Mouse (Mus musculus): ENCODE results near the gene Flt3.
A peak's percentile ranks its signal among the peaks of the same experiment; 100 is the strongest.

Gene Flt3

DNA sequence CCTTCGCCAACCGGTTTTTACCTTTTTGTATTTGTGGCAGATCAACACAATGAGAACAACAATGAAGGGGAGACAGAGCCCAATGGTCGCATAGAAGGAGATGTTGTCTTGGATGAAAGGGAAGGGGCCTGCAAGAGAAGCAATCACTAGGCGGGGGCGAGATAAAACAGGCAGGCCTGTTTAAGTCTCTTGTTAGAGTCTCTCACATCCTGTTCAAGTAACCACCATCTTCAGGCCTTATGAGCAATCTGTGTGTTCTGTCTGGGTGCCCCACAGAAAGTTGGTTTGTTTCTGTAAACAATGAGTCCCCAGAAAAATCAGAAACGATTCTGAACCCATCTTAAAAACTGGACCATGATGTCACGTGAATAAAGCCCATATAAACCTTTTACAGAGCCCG is 45.3 kb downstream of the Flt3 start:
- DNase-seq (ENCODE audit: low read depth, low spot score): no peak

GRCm38 (mm10) chr5:147354161-147354780 is 46.0 kb downstream of the Flt3 start:
- peak; percentile 68 for DNase-seq (ENCODE audit: low read depth, low spot score)

GRCm38 (mm10) chr5:147351931-147352330 is 48.4 kb downstream of the Flt3 start:
- no peak for DNase-seq (ENCODE audit: low read depth, low spot score)

DNA sequence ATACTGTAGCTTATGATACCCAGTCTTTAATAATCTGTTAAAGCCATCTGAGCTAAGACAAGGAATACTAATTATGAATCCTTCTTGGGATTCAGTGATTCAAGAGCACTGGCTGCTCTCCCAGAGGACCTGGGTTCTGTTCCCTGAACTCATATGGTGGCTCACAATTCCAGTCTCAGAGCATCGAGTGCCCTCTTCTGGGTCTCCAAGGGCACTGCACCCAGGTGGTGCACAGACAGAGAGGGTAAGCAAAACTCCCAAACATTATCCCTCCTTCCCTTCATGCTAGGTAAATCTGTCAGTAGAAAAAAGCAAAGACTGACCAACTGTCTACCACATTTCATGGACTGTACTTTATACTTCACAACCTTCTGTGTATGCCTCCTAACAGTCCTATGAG is 54.3 kb downstream of the Flt3 start:
- no peak for DNase-seq (ENCODE audit: low read depth, low spot score)

DNA sequence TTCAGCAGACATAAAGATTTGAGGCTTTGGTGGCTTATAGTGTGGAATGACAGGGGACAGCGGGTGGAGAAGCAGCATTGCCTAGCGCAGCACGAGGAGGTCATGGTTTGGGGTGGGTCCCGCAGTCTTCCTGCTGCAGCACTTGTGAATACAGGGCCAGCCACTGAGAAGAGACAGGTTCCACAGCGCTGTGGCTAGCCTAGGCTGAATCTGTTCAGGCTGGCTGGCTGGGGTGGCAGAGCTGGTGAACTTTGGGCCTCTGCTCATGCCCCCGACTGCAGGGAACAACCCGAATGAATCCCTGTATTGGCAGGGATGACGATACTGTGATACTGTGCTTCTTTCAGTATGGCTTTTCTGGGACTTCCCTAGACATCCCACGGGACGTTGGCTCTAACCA is 56.4 kb downstream of the Flt3 start:
- no peak for DNase-seq (ENCODE audit: low read depth, low spot score)

DNA sequence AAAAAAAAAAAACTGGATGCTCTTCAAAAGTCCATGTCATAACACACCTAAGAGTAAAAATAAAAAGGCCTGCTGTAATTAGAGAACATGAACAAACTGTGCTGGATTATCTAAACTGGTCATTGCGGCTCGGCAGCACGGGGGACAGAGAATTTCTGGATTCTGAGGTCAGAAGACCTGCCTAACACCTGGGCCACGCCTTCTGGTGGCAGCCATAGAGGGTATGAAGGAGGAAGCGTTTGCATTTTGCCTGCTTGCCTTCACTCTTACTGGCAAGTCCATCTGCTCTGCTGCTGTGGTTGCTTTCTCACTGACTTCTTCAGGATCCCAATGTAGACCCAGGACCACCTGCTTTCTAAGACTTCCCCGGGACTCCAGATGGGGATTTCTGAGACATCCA is 57.4 kb downstream of the Flt3 start:
- DNase-seq (ENCODE audit: low read depth, low spot score): no peak

- DNase-seq (ENCODE audit: low read depth, low spot score): no peak
Observed at GRCm38 (mm10) chr5:147340741-147341414, 59.4 kb downstream of the Flt3 start.

GRCm38 (mm10) chr5:147339560-147339959 is 60.7 kb downstream of the Flt3 start:
- DNase-seq (ENCODE audit: low read depth, low spot score): no peak

GRCm38 (mm10) chr5:147338967-147339366 is 61.3 kb downstream of the Flt3 start:
- DNase-seq (ENCODE audit: low read depth, low spot score): no peak

GRCm38 (mm10) chr5:147332711-147333110 is 67.6 kb downstream of the Flt3 start:
- no peak for DNase-seq (ENCODE audit: low read depth, low spot score)

DNA sequence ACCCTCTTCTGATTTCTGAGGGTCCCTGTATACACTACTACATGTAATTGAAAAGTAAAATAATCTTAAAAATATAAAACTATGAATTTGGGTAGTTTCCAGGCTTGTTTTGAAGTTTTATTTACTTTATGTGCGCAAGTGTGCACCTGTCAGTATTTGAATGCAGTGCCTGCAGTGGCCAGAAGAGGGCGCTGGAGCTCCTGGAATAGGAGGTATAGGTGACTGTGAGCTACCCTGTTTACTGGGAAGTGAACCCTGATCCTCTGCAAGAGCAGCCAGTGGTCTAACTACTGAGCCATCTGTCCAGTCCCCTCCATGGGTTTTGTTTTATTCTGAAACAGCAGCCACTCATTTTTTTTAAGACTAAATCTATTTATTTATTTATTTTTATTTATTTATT is 68.7 kb downstream of the Flt3 start:
- DNase-seq (ENCODE audit: low read depth, low spot score): peak; percentile 10

GRCm38 (mm10) chr5:147329946-147330345 is 70.3 kb downstream of the Flt3 start:
- no peak for DNase-seq (ENCODE audit: low read depth, low spot score)

- DNase-seq (ENCODE audit: low read depth, low spot score): no peak
Observed at GRCm38 (mm10) chr5:147327636-147328035, 72.7 kb downstream of the Flt3 start.

GRCm38 (mm10) chr5:147325931-147326330 is 74.4 kb downstream of the Flt3 start:
- no peak for DNase-seq (ENCODE audit: low read depth, low spot score)

DNA sequence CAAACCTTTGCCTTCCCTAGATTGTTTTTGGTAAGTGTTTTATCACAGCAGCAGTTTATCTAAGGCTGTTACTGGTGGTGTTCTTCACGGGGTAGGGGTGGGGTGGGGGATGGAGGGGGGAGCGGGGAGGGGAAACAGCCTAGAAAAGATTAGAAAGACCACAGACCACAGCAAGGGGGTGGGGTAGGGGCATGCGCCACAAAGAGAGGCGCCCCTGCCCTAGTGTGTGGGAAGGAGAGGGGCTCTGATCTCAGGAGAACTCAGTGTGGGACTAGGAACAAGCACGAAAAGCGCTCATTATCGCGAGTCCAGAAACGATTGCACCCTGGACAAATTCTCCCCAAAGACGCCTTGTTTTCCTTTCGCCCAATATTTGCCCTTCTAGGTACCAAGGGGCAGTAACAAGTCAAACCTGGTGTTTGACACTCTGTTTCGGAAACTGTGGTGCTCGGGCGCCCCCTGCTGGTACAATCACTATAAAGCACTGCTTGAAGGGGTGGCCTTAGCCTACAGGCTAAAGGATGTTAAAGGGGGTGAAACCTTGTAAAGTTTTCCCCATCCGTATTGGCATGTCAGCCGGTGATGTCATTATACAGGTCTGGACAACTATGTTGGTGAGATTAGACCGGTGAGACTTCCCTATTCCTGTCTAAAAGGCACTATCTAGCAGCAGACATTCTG is 76.9 kb downstream of the Flt3 start:
- DNase-seq (ENCODE audit: low read depth, low spot score): no peak

- no peak for DNase-seq (ENCODE audit: low read depth, low spot score)
Observed at GRCm38 (mm10) chr5:147322183-147322582, 78.1 kb downstream of the Flt3 start, which contains the start of gene Urad. Gene Urad (minus strand): TSS chr5:147322440.

- DNase-seq (ENCODE audit: low read depth, low spot score): peak; percentile 38
Observed at GRCm38 (mm10) chr5:147319653-147320052, 80.6 kb downstream of the Flt3 start.

- DNase-seq (ENCODE audit: low read depth, low spot score): no peak
Observed at GRCm38 (mm10) chr5:147317991-147318390, 82.3 kb downstream of the Flt3 start.

- no peak for DNase-seq (ENCODE audit: low read depth, low spot score)
Observed at GRCm38 (mm10) chr5:147317321-147317720, 83.0 kb downstream of the Flt3 start.

DNA sequence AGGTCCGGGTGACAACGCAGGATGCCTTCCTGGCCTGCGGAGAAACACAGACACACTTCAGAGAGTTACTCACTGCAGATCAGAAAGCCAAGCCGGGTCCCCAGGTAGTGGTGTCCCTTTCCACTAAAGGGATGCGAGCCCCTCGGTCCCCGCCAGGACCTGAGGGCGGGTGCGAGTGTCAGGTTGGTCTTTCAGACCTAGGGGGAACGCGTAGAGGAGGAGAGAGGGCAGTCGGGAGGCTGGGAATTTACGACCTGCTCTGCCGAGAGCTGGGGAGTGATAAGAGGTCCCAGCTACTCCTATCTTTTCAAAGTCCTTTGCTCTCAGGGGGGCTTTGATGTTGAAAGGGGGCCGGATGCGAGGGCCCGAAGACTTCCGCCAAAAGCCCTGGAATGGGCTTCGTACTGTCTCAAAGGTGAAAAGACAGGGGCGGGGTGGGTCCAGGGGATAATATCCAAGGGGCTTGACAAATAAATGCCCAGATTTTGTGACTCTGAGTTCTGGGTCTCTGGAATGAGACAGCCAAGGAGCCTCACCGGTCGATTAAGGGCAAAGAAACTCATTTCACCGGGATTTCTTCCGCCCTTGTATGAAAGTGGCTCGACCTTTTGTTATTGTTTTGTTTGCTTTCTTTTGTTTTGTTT is 84.7 kb downstream of the Flt3 start:
- DNase-seq (ENCODE audit: low read depth, low spot score): no peak

- DNase-seq (ENCODE audit: low read depth, low spot score): no peak
Observed at GRCm38 (mm10) chr5:147314646-147315431, 85.5 kb downstream of the Flt3 start.

All from telencephalon, adult 2 months (tissue).